Mouse (Mus musculus): Measurements from ENCODE around the gene Stpg3. TPM values are rescaled to one million over a fixed set of nuclear protein-coding genes. Genes with fewer than 3 reads are reported as not detected.
"Not testable (repeated sequence)": the region's sequence is repeated elsewhere in the genome, so short reads cannot be mapped to it uniquely, and the experiment has no call there.

Stpg3 gene
- not detected in 2 replicates for polyA plus RNA-seq (2015; fragmentation: Nextera tagmentation; extraction: Ambion mirVana)

- peaks cover 16% of the 10 kb centered on the region for H3K4me1 ChIP-seq (ENCODE audit: insufficient read depth)
- TF ChIP-seq CTCF (IDR thresholded peaks at IDR 0.05; ENCODE audit: low read depth), result no peak
- H3K9ac ChIP-seq (replicated peaks), result no peak within 1 kb of the TSS
- no peak within 1 kb of the TSS for H3K27ac ChIP-seq (ENCODE audit: low read depth)
- H3K9me3 ChIP-seq (ENCODE audit: low read length), result no peaks in the 10 kb centered on the region
- H3K4me2 ChIP-seq (ENCODE audit: low read depth, low read length), result no peak within 1 kb of the TSS
- 71% methylated on average over 3 of the region's 3 CpGs for WGBS (ENCODE audit: insufficient replicate concordance)
- ATAC-seq, result no peak
- no peak for DNase-seq
- H3K4me3 ChIP-seq (ENCODE audit: low read depth, low read length), result no peak within 1 kb of the TSS
- H3K27me3 ChIP-seq (ENCODE audit: insufficient read depth, low read length), result no peaks in the 10 kb centered on the region
- peaks cover 3% of the 10 kb centered on the region; the same call in 1 of the 2 replicates for H3K36me3 ChIP-seq (replicated peaks; ENCODE audit: insufficient read depth, low read length)
These were observed at the start of gene Stpg3 for GRCm38 (mm10) chr2:25214444-25214843. Gene Stpg3, minus strand, starts transcription at chr2:25214637.

- 0 out of 2 replicates have a peak overlapping the region, but pooled peaks have one; percentile 0 for H3K27ac ChIP-seq (ENCODE audit: low read depth)
- H3K9me3 ChIP-seq (ENCODE audit: low read length), result no peaks in the 10 kb centered on the region
- WGBS (ENCODE audit: insufficient replicate concordance), result 34% methylated on average over 11 of the region's 12 CpGs
- H3K27me3 ChIP-seq (ENCODE audit: insufficient read depth, low read length), result no peaks in the 10 kb centered on the region
- H3K9ac ChIP-seq (replicated peaks), result peak overlapping the region; percentile 74
- peaks cover 57% of the 10 kb centered on the region for H3K4me1 ChIP-seq (ENCODE audit: insufficient read depth)
- H3K4me2 ChIP-seq (ENCODE audit: low read depth, low read length), result peak overlapping the region; percentile 93
- DNase-seq, result no peak
- TF ChIP-seq EP300 (IDR thresholded peaks at IDR 0.05; ENCODE audit: low read depth) (no peak), CTCF (IDR thresholded peaks at IDR 0.05; ENCODE audit: low read depth) (no peak)
- 0 out of 2 replicates have a peak, but pooled peaks cover 2% of the 10 kb centered on the region for H3K36me3 ChIP-seq (replicated peaks; ENCODE audit: insufficient read depth, low read length)
- H3K4me3 ChIP-seq (ENCODE audit: low read depth, low read length), result peak overlapping the region; percentile 86
- no peak for ATAC-seq
These were observed 49.3 kb upstream of the Stpg3 start for GRCm38 (mm10) chr2:25263623-25264285.

- Histone ChIP-seq H3K4me3 (ENCODE audit: low read depth, low read length) (peak overlapping the region; percentile 86), H3K27ac (ENCODE audit: low read depth) (peak overlapping the region; percentile 52), H3K27me3 (ENCODE audit: insufficient read depth, low read length) (no peaks in the 10 kb centered on the region), H3K9ac (replicated peaks) (peak overlapping the region; percentile 74), H3K4me1 (ENCODE audit: insufficient read depth) (peaks cover 55% of the 10 kb centered on the region), H3K9me3 (ENCODE audit: low read length) (no peaks in the 10 kb centered on the region), H3K4me2 (ENCODE audit: low read depth, low read length) (peak overlapping the region; percentile 93), H3K36me3 (replicated peaks; ENCODE audit: insufficient read depth, low read length) (0 out of 2 replicates have a peak, but pooled peaks cover 2% of the 10 kb centered on the region)
- WGBS (ENCODE audit: insufficient replicate concordance), result 1% methylated on average over 79 of the region's 82 CpGs
- TF ChIP-seq CTCF (IDR thresholded peaks at IDR 0.05; ENCODE audit: low read depth), result 0 out of 2 replicates have a peak, but pooled peaks have one; percentile 7
- TF ChIP-seq EP300 (IDR thresholded peaks at IDR 0.05; ENCODE audit: low read depth), result no peak
- ATAC-seq, result peak; percentile 15
- peak; percentile 56 for DNase-seq
These were observed 48.6 kb upstream of the Stpg3 start for GRCm38 (mm10) chr2:25262795-25263622.

GRCm38 (mm10) chr2:25262291-25262767 is 47.9 kb upstream of the Stpg3 start, which contains the start of gene Tprn:
Gene Tprn, plus strand, starts transcription at chr2:25262618.
- H3K27ac ChIP-seq (ENCODE audit: low read depth), result peak within 1 kb of the TSS; percentile 61
- H3K9ac ChIP-seq (replicated peaks), result peak within 1 kb of the TSS; percentile 74
- peak within 1 kb of the TSS; percentile 93 for H3K4me2 ChIP-seq (ENCODE audit: low read depth, low read length)
- no peaks in the 10 kb centered on the region for H3K27me3 ChIP-seq (ENCODE audit: insufficient read depth, low read length)
- WGBS (ENCODE audit: insufficient replicate concordance), result under 1% methylated on average over 39 of the region's 39 CpGs
- DNase-seq (peak; percentile 96), ATAC-seq (peak; percentile 93)
- peaks cover 48% of the 10 kb centered on the region for H3K4me1 ChIP-seq (ENCODE audit: insufficient read depth)
- no peaks in the 10 kb centered on the region for H3K9me3 ChIP-seq (ENCODE audit: low read length)
- peak within 1 kb of the TSS; percentile 86 for H3K4me3 ChIP-seq (ENCODE audit: low read depth, low read length)
- TF ChIP-seq EP300 (IDR thresholded peaks at IDR 0.05; ENCODE audit: low read depth), result peak; percentile 49
- TF ChIP-seq CTCF (IDR thresholded peaks at IDR 0.05; ENCODE audit: low read depth), result no peak
- H3K36me3 ChIP-seq (replicated peaks; ENCODE audit: insufficient read depth, low read length), result no peaks in the 10 kb centered on the region

- TF ChIP-seq EP300 (IDR thresholded peaks at IDR 0.05; ENCODE audit: low read depth), result no peak
- Histone ChIP-seq H3K27me3 (ENCODE audit: insufficient read depth, low read length) (no peaks in the 10 kb centered on the region), H3K9me3 (ENCODE audit: low read length) (no peaks in the 10 kb centered on the region), H3K4me2 (ENCODE audit: low read depth, low read length) (peak overlapping the region; percentile 93), H3K9ac (replicated peaks) (peak overlapping the region; percentile 70), H3K36me3 (replicated peaks; ENCODE audit: insufficient read depth, low read length) (no peaks in the 10 kb centered on the region), H3K4me3 (ENCODE audit: low read depth, low read length) (peak overlapping the region; percentile 86), H3K27ac (ENCODE audit: low read depth) (peak overlapping the region; percentile 61), H3K4me1 (ENCODE audit: insufficient read depth) (peaks cover 43% of the 10 kb centered on the region)
- 35% methylated on average over 11 of the region's 12 CpGs for WGBS (ENCODE audit: insufficient replicate concordance)
- DNase-seq (no peak), ATAC-seq (peak; percentile 10)
These were observed 47.4 kb upstream of the Stpg3 start for GRCm38 (mm10) chr2:25261870-25262269.

GRCm38 (mm10) chr2:25258887-25259286 is 44.5 kb upstream of the Stpg3 start:
- Histone ChIP-seq H3K27ac (ENCODE audit: low read depth) (no peak overlapping the region), H3K36me3 (replicated peaks; ENCODE audit: insufficient read depth, low read length) (no peaks in the 10 kb centered on the region), H3K4me2 (ENCODE audit: low read depth, low read length) (no peak overlapping the region), H3K27me3 (ENCODE audit: insufficient read depth, low read length) (no peaks in the 10 kb centered on the region), H3K4me1 (ENCODE audit: insufficient read depth) (peaks cover 27% of the 10 kb centered on the region), H3K9ac (replicated peaks) (no peak overlapping the region), H3K9me3 (ENCODE audit: low read length) (no peaks in the 10 kb centered on the region), H3K4me3 (ENCODE audit: low read depth, low read length) (no peak overlapping the region)
- no peak for DNase-seq
- WGBS (ENCODE audit: insufficient replicate concordance), result 49% methylated on average over 2 of the region's 2 CpGs
- ATAC-seq, result no peak
- no peak for TF ChIP-seq EP300 (IDR thresholded peaks at IDR 0.05; ENCODE audit: low read depth)
- peak; percentile 71 for TF ChIP-seq CTCF (IDR thresholded peaks at IDR 0.05; ENCODE audit: low read depth)

GRCm38 (mm10) chr2:25257250-25257649 is 42.8 kb upstream of the Stpg3 start:
- 80% methylated on average over 5 of the region's 5 CpGs for WGBS (ENCODE audit: insufficient replicate concordance)
- not testable (repeated sequence) for H3K36me3 ChIP-seq (replicated peaks; ENCODE audit: insufficient read depth, low read length); H3K27me3 ChIP-seq (ENCODE audit: insufficient read depth, low read length); H3K4me3 ChIP-seq (ENCODE audit: low read depth, low read length); H3K9me3 ChIP-seq (ENCODE audit: low read length); H3K4me2 ChIP-seq (ENCODE audit: low read depth, low read length); ATAC-seq; H3K9ac ChIP-seq (replicated peaks); H3K27ac ChIP-seq (ENCODE audit: low read depth); DNase-seq
- H3K4me1 ChIP-seq (ENCODE audit: insufficient read depth), result peaks cover 19% of the 10 kb centered on the region

Data from liver, postnatal 0 days (tissue).